Mouse (Mus musculus) R1 (cell line): ENCODE data around the gene Slu7.

Experiments used
- DNase-seq: peaks from one replicate; pipeline ENCODE4 v3.0.0-alpha.2; 2018; ENCODE audit warnings: low read depth, low spot score

Gene Slu7

GRCm38 (mm10) chr11:43433254-43434023, at the start of gene Slu7:
Gene Slu7 (plus strand): TSS chr11:43433744.
- peak; percentile 84 for DNase-seq

DNA sequence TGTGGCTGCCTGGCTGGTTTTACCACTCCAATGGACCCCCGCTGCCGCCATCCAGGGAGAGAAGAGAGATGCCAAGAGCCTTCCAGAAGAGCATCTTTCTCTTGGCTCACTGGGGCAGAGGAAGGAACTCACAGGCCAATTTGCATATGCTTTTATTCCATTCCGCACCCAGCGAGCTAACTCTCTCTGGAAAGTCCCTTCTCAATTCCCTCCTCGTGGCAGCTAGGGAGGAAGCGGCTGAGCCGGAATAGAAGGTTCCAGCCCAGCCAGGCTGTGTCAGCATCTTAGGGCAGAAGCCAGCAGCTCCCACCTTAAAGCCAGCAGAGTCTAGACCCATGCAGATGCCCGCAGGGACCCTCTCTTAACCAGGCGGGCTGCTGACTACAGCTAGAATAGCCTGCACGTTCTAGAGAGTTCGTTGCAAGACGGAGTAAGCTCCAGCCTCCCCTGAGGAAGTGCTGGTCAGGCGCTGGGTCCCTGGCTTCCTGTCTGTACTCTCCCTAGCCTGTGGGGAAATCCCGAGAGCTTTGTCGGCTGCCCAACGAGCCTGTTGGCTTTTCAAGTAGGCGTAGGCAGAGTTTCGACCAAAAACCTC, 48.4 kb upstream of the Slu7 start:
- peak; percentile 65 for DNase-seq

DNA sequence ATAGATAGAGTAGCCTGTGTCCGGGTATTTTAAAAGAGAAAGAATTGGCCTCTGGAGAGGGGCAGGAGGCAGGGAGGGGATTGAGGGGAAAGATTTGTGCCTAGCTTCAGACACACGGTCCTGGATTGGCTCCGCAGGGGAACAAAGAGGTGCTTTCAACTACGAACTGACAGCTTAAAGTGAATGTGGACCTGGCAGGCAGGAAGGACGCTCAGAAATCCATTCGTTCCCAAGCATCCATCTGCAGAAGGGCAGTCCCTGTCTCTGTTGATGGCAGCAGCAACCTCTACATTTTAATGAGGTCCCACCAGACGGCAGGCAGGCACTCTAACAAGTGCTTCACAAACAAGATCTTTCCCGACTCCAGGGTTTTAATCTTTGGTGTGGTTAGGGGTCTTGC, 47.8 kb upstream of the Slu7 start:
- DNase-seq, result no peak

DNA sequence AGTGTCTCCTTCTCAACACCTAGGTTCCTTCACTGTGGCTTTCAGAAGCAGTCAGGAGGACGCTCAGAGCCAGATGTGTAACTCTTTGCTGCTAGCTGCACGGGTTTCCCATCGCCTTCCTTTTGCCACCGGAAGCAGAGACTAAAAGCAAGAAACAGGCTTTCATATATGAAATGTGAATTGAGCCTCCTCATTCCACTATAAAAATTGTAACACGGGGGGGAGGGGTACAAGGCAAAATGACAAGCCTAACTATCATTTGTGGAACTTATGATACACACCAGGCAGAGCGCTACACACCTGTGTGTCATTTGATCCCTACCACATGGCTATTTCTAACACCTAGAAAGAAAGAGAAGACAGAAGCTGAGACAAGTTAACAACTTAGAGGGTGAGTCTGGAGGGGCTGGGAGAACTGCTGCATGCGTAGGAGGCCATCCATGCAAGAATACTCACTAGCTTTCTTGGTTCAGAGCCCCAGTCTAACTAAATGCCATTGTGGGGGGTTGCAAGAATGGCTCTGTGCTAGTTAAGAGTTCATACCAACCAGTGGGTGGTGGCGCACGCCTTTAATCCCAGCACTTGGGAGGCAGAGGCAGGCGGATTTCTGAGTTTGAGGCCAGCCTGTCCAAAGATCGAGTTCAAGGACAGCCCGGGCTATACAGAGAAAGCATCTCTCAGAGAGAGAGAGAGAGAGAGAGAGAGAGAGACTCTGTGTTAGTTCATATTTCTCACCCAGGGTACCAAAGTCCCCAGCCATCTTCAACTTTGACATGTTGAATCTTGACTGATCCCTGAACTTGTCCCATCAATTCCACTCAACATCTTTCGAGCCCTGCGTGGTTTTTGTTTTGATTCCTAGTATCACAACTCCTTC, 46.3 kb upstream of the Slu7 start:
- DNase-seq, result no peak

- no peak for DNase-seq
These were observed 45.1 kb upstream of the Slu7 start for GRCm38 (mm10) chr11:43388122-43389097.

DNA sequence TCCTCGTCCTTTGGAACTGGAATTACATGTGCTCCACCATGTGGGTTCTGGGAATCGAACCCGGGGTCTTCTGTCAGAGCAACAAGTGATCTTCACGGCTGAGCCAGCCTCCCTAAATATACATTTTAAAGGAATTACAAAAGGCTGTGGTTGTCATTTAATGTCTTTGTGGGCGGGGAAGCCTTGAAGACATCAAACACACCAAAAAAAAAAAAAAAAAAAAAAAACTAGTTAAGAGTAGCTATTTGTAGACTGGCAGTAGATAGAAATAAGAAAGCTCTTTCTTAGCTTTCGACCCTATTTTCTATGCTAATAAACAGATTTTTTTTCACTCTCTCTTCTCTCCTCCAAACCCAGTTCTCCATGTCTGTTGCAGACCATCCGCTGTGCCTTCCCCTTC, 44.4 kb upstream of the Slu7 start:
- DNase-seq, result no peak

DNA sequence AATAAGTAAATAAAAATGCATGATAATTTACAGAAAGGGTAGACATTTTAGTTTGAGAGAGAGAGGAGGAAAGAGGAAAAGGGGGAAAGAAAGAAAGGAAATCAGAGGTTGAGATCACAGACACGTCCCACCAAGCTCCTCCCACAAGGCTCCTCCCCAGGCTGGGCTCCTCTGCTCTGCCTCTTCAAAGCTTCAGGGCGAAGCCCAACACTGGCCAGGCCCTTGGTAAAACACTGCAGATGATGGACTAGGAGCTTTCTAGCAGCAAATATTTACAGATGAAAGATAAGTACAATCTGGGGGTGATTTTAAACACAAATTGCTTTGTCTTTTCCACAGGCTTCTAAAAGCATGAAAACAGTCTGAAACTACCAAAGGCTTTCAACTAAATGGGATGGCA, 40.8 kb upstream of the Slu7 start:
- no peak for DNase-seq

DNA sequence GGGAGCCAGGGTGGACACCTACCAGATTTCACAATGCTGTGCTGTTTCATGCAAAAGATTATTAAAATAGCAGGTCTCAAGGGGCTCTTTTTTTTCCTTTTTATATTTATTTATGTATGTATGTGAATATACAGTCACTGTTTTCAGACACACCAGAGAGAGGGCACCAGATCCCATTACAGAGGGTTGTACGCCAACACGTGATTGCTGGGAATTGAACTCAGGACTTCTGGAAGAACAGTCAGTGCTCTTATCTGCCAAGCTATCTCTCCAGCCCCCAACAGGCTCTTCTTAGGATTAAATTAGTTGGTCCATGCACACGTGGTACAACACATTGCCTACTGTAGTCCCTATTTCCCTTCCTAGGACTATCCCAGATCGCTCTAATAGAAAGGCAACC, 40.2 kb upstream of the Slu7 start:
- no peak for DNase-seq

GRCm38 (mm10) chr11:43395073-43395948, 38.2 kb upstream of the Slu7 start:
- DNase-seq, result no peak

DNA sequence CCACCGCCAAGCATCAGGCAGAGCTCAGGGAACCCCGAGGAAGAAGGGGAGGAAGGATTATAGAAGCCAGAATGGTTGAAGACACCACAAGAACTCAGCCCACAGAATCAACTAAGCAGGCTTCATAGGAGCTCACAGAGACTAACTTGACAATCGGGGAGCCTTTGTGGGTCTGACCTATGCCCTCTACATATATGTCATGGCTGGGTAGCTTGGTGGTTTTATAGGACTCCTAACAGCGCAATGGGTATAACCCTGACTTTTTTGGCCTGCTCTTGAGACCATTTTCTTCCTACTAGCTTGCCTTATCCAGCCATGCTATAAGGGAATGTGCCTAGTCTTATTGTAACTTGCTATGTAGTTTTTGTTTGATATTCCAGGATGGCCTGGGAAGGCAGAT, 37.3 kb upstream of the Slu7 start:
- DNase-seq, result no peak

DNA sequence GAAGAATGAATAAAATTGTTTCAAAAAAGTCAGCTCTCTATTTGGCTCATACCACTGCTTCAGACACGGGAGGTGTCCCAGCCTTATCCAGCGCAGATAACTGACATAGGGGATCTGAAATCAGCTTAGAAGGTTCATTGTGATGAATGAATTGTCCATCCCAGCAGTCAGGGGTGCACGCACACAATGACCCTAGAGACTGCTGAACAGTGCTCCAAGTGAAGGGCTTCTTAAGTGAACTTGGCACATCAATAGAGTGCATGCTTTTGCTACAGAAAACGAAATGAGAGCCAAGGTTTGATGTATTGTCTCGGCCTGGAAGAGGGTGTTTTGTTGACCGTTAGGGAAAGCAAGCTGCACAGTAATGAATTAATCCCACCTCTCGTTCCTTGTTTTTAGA, 36.9 kb upstream of the Slu7 start:
- DNase-seq, result no peak

- DNase-seq, result peak; percentile 19
These were observed 34.2 kb upstream of the Slu7 start for GRCm38 (mm10) chr11:43399297-43399696.

DNA sequence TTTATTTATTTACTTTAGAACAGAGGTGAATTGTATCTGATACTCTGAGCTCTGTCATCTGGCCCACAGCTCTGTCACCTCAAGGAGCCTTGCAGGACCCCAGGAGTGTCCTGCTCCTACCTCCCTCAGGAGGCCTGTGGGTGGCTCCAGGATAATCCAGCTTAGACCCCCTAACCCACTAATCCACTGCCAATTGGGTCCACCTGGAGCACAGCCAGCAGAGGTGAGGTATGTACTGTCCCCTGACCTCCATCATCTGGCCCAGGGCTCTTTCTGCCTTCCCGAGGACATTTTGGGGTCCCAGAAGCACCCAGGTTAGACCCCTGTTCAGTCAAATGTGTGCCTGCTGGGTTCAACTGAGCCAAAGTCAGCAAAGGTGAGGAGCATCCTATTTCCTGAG, 33.4 kb upstream of the Slu7 start:
- no peak for DNase-seq

GRCm38 (mm10) chr11:43404150-43404807, 29.3 kb upstream of the Slu7 start:
- no peak for DNase-seq

DNA sequence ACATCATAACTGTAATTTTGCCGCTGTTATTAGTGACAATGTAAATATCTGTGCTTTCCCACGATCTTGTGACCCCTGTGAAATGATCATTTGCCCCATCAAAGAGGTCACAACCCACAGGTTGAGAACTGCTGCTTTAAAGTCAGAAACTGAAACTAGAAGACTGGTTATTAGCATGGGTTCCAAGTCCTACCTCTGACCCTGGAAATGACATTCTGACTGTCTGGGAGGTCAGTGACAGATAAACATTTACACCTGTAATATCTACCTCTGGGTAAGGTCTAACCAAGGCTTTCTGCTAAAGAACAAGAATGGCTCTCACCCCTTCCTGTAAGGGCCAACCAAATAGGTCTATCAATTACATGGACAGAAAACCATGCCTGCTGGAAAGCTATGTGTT, 24.7 kb upstream of the Slu7 start:
- no peak for DNase-seq

GRCm38 (mm10) chr11:43410291-43410690, 23.3 kb upstream of the Slu7 start:
- DNase-seq, result no peak

DNA sequence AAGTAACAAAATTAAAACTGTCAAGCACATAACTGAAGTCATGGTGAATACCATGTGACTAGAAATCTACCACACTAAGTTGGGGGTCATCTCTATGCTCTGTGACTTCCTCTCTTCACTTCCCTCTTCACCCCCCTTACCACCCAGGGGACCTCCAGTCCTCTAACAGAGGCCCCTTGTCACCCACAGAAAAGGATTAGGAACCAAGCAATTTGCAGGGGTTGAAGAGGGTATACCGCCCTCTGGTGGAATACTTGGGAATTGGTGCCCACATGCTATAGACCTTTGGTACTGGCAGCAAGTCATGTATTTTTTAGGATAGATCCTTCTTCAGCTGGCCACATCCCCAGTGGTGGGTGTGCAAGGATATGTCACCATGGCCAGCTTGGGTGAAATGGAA, 22.1 kb upstream of the Slu7 start:
- DNase-seq, result peak; percentile 73

- DNase-seq, result peak; percentile 78
These were observed 20.6 kb upstream of the Slu7 start for GRCm38 (mm10) chr11:43412771-43413451.

GRCm38 (mm10) chr11:43417201-43417600, 16.3 kb upstream of the Slu7 start:
- no peak for DNase-seq
